Mouse (Mus musculus): ENCODE measurements at regions not wholly inside any gene's neighbourhood (a gene's known extent, or its start where the extent isn't known, plus 50 kb on each side); places are given as distances from the start of the nearest gene placed in this dataset.
"Not testable (repeated sequence)": the region's sequence is repeated elsewhere in the genome, so short reads cannot be mapped to it uniquely, and the experiment has no call there.

- DNase-seq (ENCODE audit: low spot score in 2 of 2) = not testable (repeated sequence)
Observed at GRCm38 (mm10) chr12:20802027-20802426, 188.2 kb upstream of the Asap2 start.

GRCm38 (mm10) chr12:20805466-20805865, 184.8 kb upstream of the Asap2 start:
- not testable (repeated sequence) for DNase-seq (ENCODE audit: low spot score in 2 of 2)

GRCm38 (mm10) chr12:20806681-20807080, 183.6 kb upstream of the Asap2 start:
- DNase-seq (ENCODE audit: low spot score in 2 of 2) = no peak

- DNase-seq (ENCODE audit: low spot score in 2 of 2) = not testable (repeated sequence)
Observed at GRCm38 (mm10) chr12:20813836-20814235, 176.4 kb upstream of the Asap2 start.

- DNase-seq (ENCODE audit: low spot score in 2 of 2) = not testable (repeated sequence)
Observed at GRCm38 (mm10) chr12:20815121-20815520, 175.1 kb upstream of the Asap2 start.

GRCm38 (mm10) chr12:20815599-20815998, 174.7 kb upstream of the Asap2 start:
- peak in 1 of 2 experiments; percentile 2 for DNase-seq (ENCODE audit: low spot score in 2 of 2)

GRCm38 (mm10) chr12:20843661-20844320, 146.5 kb upstream of the Asap2 start:
- DNase-seq (ENCODE audit: low spot score in 2 of 2) = not testable (repeated sequence)

GRCm38 (mm10) chr12:20844873-20845272, 145.4 kb upstream of the Asap2 start:
- peak in 1 of 2 experiments; percentile 19 for DNase-seq (ENCODE audit: low spot score in 2 of 2)

- no peak for DNase-seq (ENCODE audit: low spot score in 2 of 2)
Observed at GRCm38 (mm10) chr12:20845297-20845696, 145.0 kb upstream of the Asap2 start.

GRCm38 (mm10) chr12:20884104-20884503, 106.2 kb upstream of the Asap2 start:
- DNase-seq (ENCODE audit: low spot score in 2 of 2) = not testable (repeated sequence)

GRCm38 (mm10) chr12:20920653-20921397, 69.4 kb upstream of the Asap2 start:
- DNase-seq (ENCODE audit: low spot score in 2 of 2) = peak; percentile 11 to 53

- DNase-seq (ENCODE audit: low spot score in 2 of 2) = not testable (repeated sequence)
Observed at GRCm38 (mm10) chr12:20921398-20922023, 68.7 kb upstream of the Asap2 start.

- DNase-seq (ENCODE audit: low spot score in 2 of 2) = peak in 1 of 2 experiments; percentile 65
Observed at GRCm38 (mm10) chr12:20928966-20929365, 61.3 kb upstream of the Asap2 start.
